ENCODE assay signal across 32 mouse cellular contexts in the genomic region with DNA sequence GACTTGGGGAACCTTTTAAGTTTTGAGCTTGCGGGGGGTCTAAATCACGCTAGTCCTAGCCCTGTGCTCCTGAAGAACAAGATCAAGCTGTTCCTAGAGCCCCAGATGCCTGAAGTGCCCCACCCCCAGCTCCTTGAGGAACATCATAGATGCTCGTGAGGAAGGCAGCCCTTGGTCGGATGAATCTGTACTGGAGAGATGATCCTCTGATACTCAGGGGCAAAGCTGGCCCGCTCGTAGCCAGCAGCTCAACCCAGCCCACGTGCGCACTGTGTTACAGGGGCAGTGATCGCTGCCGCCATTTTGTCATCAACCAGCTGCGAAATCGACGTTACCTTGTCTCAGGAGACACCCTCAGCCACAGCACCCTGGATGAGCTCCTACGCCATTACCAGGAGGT. TPM values are rescaled to one million over a fixed set of nuclear protein-coding genes. Genes with fewer than 3 reads are reported as not detected.
A peak's percentile ranks its signal among the peaks of the same experiment; 100 is the strongest.
DNase-seq lines count a peak whose midpoint lies in the region; ATAC-seq and TF ChIP-seq lines count a peak whose summit lies in the region.
"Had no signal": no experiment of that assay in that cellular context is flagged by ENCODE, and none has a peak within 500 bp of the region (broad histone marks: within the 10 kb centered on the region; RNA-seq: fewer than 3 reads in every experiment).

TSS of gene Sh2d7 (plus strand) at position 301 of the 400 bp plus-strand sequence.

- no peak for TF ChIP-seq CTCF in forebrain, postnatal 0 days (IDR thresholded peaks at IDR 0.05; ENCODE audit: low read depth)
- no peak for TF ChIP-seq CTCF in layer of hippocampus, adult 2 months (conservative IDR thresholded peaks at IDR 0.05)

- no peak within 1 kb of the TSS for H3K9ac ChIP-seq in forebrain, embryonic 13.5 days
- H3K9ac ChIP-seq in forebrain, postnatal 0 days = no peak within 1 kb of the TSS
- H3K9ac ChIP-seq in forebrain, embryonic 16.5 days (replicated peaks; ENCODE audit: low read depth, low read length) = no peak within 1 kb of the TSS
- H3K9ac ChIP-seq in forebrain, embryonic 11.5 days (ENCODE audit: low read length) = no peak within 1 kb of the TSS
- H3K9ac ChIP-seq: embryonic facial prominence, embryonic 12.5 days; embryonic facial prominence, embryonic 15.5 days; heart, embryonic 12.5 days; heart, embryonic 15.5 days; hindbrain, embryonic 13.5 days had no signal

- ATAC-seq in forebrain, embryonic 13.5 days = no peak
- ATAC-seq in forebrain, postnatal 0 days = no peak
- ATAC-seq in forebrain, embryonic 16.5 days = no peak
- ATAC-seq in forebrain, embryonic 11.5 days (replicated peaks; ENCODE audit: low FRiP score) = no peak
- ATAC-seq: hindbrain, embryonic 16.5 days; intestine, embryonic 16.5 days; Patski had no signal

- 95% methylated on average over 14 of the region's 14 CpGs for WGBS in forebrain, embryonic 13.5 days
- WGBS in forebrain, postnatal 0 days = 95% methylated on average over 14 of the region's 14 CpGs
- 94% methylated on average over 14 of the region's 14 CpGs for WGBS in forebrain, embryonic 16.5 days
- WGBS in forebrain, embryonic 11.5 days = 93% methylated on average over 14 of the region's 14 CpGs

- no peaks in the 10 kb centered on the region for H3K27me3 ChIP-seq in forebrain, embryonic 13.5 days
- H3K27me3 ChIP-seq in forebrain, postnatal 0 days (ENCODE audit: insufficient read depth, low read length) = no peaks in the 10 kb centered on the region
- H3K27me3 ChIP-seq in forebrain, embryonic 16.5 days (replicated peaks; ENCODE audit: control insufficient read depth, insufficient read depth, low read length) = no peaks in the 10 kb centered on the region
- no peaks in the 10 kb centered on the region for H3K27me3 ChIP-seq in forebrain, embryonic 11.5 days (ENCODE audit: control insufficient read depth, insufficient read depth, low read length)
- H3K27me3 ChIP-seq: embryonic facial prominence, embryonic 12.5 days; embryonic facial prominence, embryonic 15.5 days; heart, embryonic 15.5 days; hindbrain, embryonic 13.5 days; Patski had no signal

- H3K9me3 ChIP-seq in forebrain, embryonic 13.5 days (replicated peaks) = no peaks in the 10 kb centered on the region
- no peaks in the 10 kb centered on the region for H3K9me3 ChIP-seq in forebrain, postnatal 0 days (ENCODE audit: low read length)
- H3K9me3 ChIP-seq in forebrain, embryonic 16.5 days (ENCODE audit: control insufficient read depth, low read length) = no peaks in the 10 kb centered on the region
- H3K9me3 ChIP-seq in forebrain, embryonic 11.5 days (ENCODE audit: control insufficient read depth, low read length) = no peaks in the 10 kb centered on the region
- H3K9me3 ChIP-seq: embryonic facial prominence, embryonic 12.5 days; embryonic facial prominence, embryonic 15.5 days; G1E; heart, embryonic 12.5 days; heart, embryonic 15.5 days; hindbrain, embryonic 10.5 days; hindbrain, embryonic 13.5 days had no signal

- DNase-seq in forebrain, postnatal 0 days = no peak
- DNase-seq in forebrain, embryonic 11.5 days (ENCODE audit: low spot score) = no peak
- no peak for DNase-seq in layer of hippocampus, adult 2 months (ENCODE audit: low spot score in 2 of 2)
- no peak for DNase-seq in layer of hippocampus, postnatal 14 days (ENCODE audit: low spot score in 2 of 2)
- DNase-seq: adrenal gland, postnatal 14 days; cerebellum, adult 11 months; cerebellum, adult 2 months; cerebellum, adult 9-11 months; cerebellum, postnatal 25 days; gastrocnemius, postnatal 10 days; gastrocnemius, postnatal 36 days; heart, postnatal 10 days; heart, postnatal 36 days; kidney, adult 2 months had no signal

- H3K4me3 ChIP-seq in forebrain, embryonic 13.5 days = no peak within 1 kb of the TSS
- no peak within 1 kb of the TSS for H3K4me3 ChIP-seq in forebrain, postnatal 0 days (ENCODE audit: low read depth, low read length)
- H3K4me3 ChIP-seq in forebrain, embryonic 16.5 days (replicated peaks; ENCODE audit: low read length) = no peak within 1 kb of the TSS
- H3K4me3 ChIP-seq in forebrain, embryonic 11.5 days (ENCODE audit: low read depth, low read length) = no peak within 1 kb of the TSS
- H3K4me3 ChIP-seq in layer of hippocampus, adult 2 months = no peak within 1 kb of the TSS
- H3K4me3 ChIP-seq: embryonic facial prominence, embryonic 12.5 days; embryonic facial prominence, embryonic 15.5 days; heart, embryonic 12.5 days; heart, embryonic 15.5 days; hindbrain, embryonic 10.5 days; hindbrain, embryonic 13.5 days had no signal

- peaks cover 37% of the 10 kb centered on the region for H3K4me1 ChIP-seq in forebrain, embryonic 13.5 days
- H3K4me1 ChIP-seq in forebrain, postnatal 0 days (ENCODE audit: insufficient read depth) = peaks cover 14% of the 10 kb centered on the region; the same call in 1 of the 2 replicates
- peaks cover 29% of the 10 kb centered on the region for H3K4me1 ChIP-seq in forebrain, embryonic 16.5 days (replicated peaks; ENCODE audit: control insufficient read depth, insufficient read depth, low read length)
- 0 out of 2 replicates have a peak, but pooled peaks cover 2% of the 10 kb centered on the region for H3K4me1 ChIP-seq in forebrain, embryonic 11.5 days (replicated peaks; ENCODE audit: control insufficient read depth, insufficient read depth, low read length)
- H3K4me1 ChIP-seq: heart, embryonic 15.5 days had no signal

- no peak within 1 kb of the TSS for H3K4me2 ChIP-seq in forebrain, embryonic 13.5 days
- no peak within 1 kb of the TSS for H3K4me2 ChIP-seq in forebrain, postnatal 0 days (ENCODE audit: low read depth)
- H3K4me2 ChIP-seq in forebrain, embryonic 16.5 days (ENCODE audit: low read length) = no peak within 1 kb of the TSS
- H3K4me2 ChIP-seq in forebrain, embryonic 11.5 days (ENCODE audit: low read depth, low read length, severe bottlenecking) = no peak within 1 kb of the TSS
- H3K4me2 ChIP-seq: embryonic facial prominence, embryonic 12.5 days; embryonic facial prominence, embryonic 15.5 days; heart, embryonic 12.5 days; heart, embryonic 15.5 days; hindbrain, embryonic 13.5 days had no signal

- peak within 1 kb of the TSS; percentile 79 for H3K27ac ChIP-seq in forebrain, embryonic 13.5 days
- H3K27ac ChIP-seq in forebrain, postnatal 0 days (ENCODE audit: low read depth, low read length) = no peak within 1 kb of the TSS
- peak within 1 kb of the TSS; percentile 86 for H3K27ac ChIP-seq in forebrain, embryonic 16.5 days (ENCODE audit: low read length)
- H3K27ac ChIP-seq in forebrain, embryonic 11.5 days (ENCODE audit: low read depth, low read length) = no peak within 1 kb of the TSS
- peak within 1 kb of the TSS; percentile 71; the same call in 1 of the 2 replicates for H3K27ac ChIP-seq in layer of hippocampus, adult 2 months
- H3K27ac ChIP-seq: embryonic facial prominence, embryonic 12.5 days; embryonic facial prominence, embryonic 15.5 days; heart, embryonic 15.5 days; hindbrain, embryonic 10.5 days; hindbrain, embryonic 13.5 days had no signal

- H3K36me3 ChIP-seq in forebrain, embryonic 13.5 days (ENCODE audit: poor library complexity, severe bottlenecking) = no peaks in the 10 kb centered on the region
- H3K36me3 ChIP-seq in forebrain, postnatal 0 days (ENCODE audit: insufficient read depth) = no peaks in the 10 kb centered on the region
- no peaks in the 10 kb centered on the region for H3K36me3 ChIP-seq in forebrain, embryonic 16.5 days (ENCODE audit: control insufficient read depth, insufficient read depth)
- H3K36me3 ChIP-seq in forebrain, embryonic 11.5 days (ENCODE audit: control insufficient read depth, insufficient read depth, low read length) = no peaks in the 10 kb centered on the region
- H3K36me3 ChIP-seq: embryonic facial prominence, embryonic 12.5 days; embryonic facial prominence, embryonic 15.5 days; G1E; heart, embryonic 12.5 days; heart, embryonic 15.5 days; hindbrain, embryonic 10.5 days had no signal

RNA-seq across cellular contexts. Expression of gene Sh2d7, which starts in this region (rescaled TPM):
- 0.10 and 0.48 TPM in 2 replicates for polyA plus RNA-seq in forebrain, embryonic 13.5 days (2015; fragmentation: Nextera tagmentation; extraction: Ambion mirVana)
- not detected in 2 replicates for total RNA-seq in forebrain, postnatal 0 days (2014; rRNA removed)
- 0.05 TPM in 1 of 2 replicates, not detected in the other for polyA plus RNA-seq in forebrain, postnatal 0 days (2015; fragmentation: Nextera tagmentation; extraction: Ambion mirVana)
- 0.16 TPM in 1 of 2 replicates, not detected in the other for polyA plus RNA-seq in forebrain, embryonic 16.5 days (2015; fragmentation: Nextera tagmentation; extraction: Ambion mirVana)
- not detected in 2 replicates for polyA plus RNA-seq in forebrain, embryonic 11.5 days (2014; fragmentation: Nextera tagmentation; extraction: Ambion mirVana)
- not detected for total RNA-seq in layer of hippocampus, adult 2 months (2021)
- total RNA-seq in layer of hippocampus, postnatal 14 days (2021) = under 1 TPM in 1 of 2 experiments, not detected in 1; 0.18 TPM
- total RNA-seq: adrenal gland, adult 18-20 months; adrenal gland, postnatal 14 days; adrenal gland, postnatal 4 days; common myeloid progenitor, adult 5-6 weeks; gastrocnemius, adult 18-20 months; gastrocnemius, postnatal 10 days; gastrocnemius, postnatal 36 days; granulocyte monocyte progenitor cell, adult 5-6 weeks; heart, adult 8-10 months; heart, postnatal 10 days; heart, postnatal 36 days had no signal
- polyA plus RNA-seq: cerebellum, adult 2 months; G1E; heart, embryonic 12.5 days; heart, embryonic 15.5 days; hindbrain, embryonic 10.5 days; intestine, embryonic 16.5 days; kidney, adult 2 months had no signal

Comparison
In these comparisons a context has a peak if more than half of its experiments do, and no peak if none do; other contexts are left out.
1. H3K27ac ChIP-seq: peak in forebrain, embryonic 13.5 days (single experiment), forebrain, embryonic 16.5 days (single experiment) and layer of hippocampus, adult 2 months (single experiment); none in forebrain, postnatal 0 days (single experiment) and forebrain, embryonic 11.5 days (single experiment).